In genomic region chr2:4717081-4717768, GRCm38 (mm10) we compare ENCODE assay signal across 8 mouse cellular contexts. TPM values are rescaled to one million over a fixed set of nuclear protein-coding genes. Genes with fewer than 3 reads are reported as not detected.
DNase-seq lines count a peak whose midpoint lies in the region; ATAC-seq lines count a peak whose summit lies in the region.

No protein-coding gene starts in this region.

- no peak overlapping the region for H3K27ac ChIP-seq in embryonic facial prominence, embryonic 14.5 days (replicated peaks; ENCODE audit: low read depth, low read length)
- H3K27ac ChIP-seq in heart, embryonic 16.5 days (ENCODE audit: low read length): no peak overlapping the region
- H3K27ac ChIP-seq in midbrain, embryonic 12.5 days (replicated peaks): peak overlapping the region; percentile 58; the same call in 1 of the 2 replicates

- H3K27me3 ChIP-seq in embryonic facial prominence, embryonic 14.5 days (replicated peaks; ENCODE audit: control insufficient read depth, insufficient read depth, low read length): peaks cover 40% of the 10 kb centered on the region
- peaks cover 14% of the 10 kb centered on the region for H3K27me3 ChIP-seq in heart, embryonic 16.5 days (ENCODE audit: control insufficient read depth, insufficient read depth, low read length)
- H3K27me3 ChIP-seq in midbrain, embryonic 12.5 days: peaks cover 12% of the 10 kb centered on the region

- H3K4me2 ChIP-seq in embryonic facial prominence, embryonic 14.5 days (ENCODE audit: low read depth, low read length): peak overlapping the region; percentile 93
- peak overlapping the region; percentile 71 for H3K4me2 ChIP-seq in heart, embryonic 16.5 days (ENCODE audit: low read depth, low read length)
- H3K4me2 ChIP-seq in midbrain, embryonic 12.5 days (replicated peaks): peak overlapping the region; percentile 76

- H3K36me3 ChIP-seq in embryonic facial prominence, embryonic 14.5 days (ENCODE audit: control insufficient read depth, insufficient read depth, low read length): no peaks in the 10 kb centered on the region
- H3K36me3 ChIP-seq in heart, embryonic 16.5 days (ENCODE audit: control insufficient read depth, insufficient read depth): no peaks in the 10 kb centered on the region
- no peaks in the 10 kb centered on the region for H3K36me3 ChIP-seq in midbrain, embryonic 12.5 days

- H3K9me3 ChIP-seq in embryonic facial prominence, embryonic 14.5 days (ENCODE audit: control insufficient read depth, low read length): no peaks in the 10 kb centered on the region
- H3K9me3 ChIP-seq in heart, embryonic 16.5 days (replicated peaks; ENCODE audit: control insufficient read depth, low read length): no peaks in the 10 kb centered on the region
- H3K9me3 ChIP-seq in midbrain, embryonic 12.5 days: no peaks in the 10 kb centered on the region

- peak; percentile 36; the same call in 1 of the 2 replicates for ATAC-seq in cerebellum, adult (ENCODE audit: insufficient number of reproducible peaks, low FRiP score, low TSS enrichment)
- peak; percentile 74 for ATAC-seq in embryonic facial prominence, embryonic 14.5 days (ENCODE audit: low read depth)
- peak; percentile 78 for ATAC-seq in heart, embryonic 16.5 days (replicated peaks; ENCODE audit: extremely low read depth, insufficient read depth, low FRiP score)
- ATAC-seq in midbrain, embryonic 12.5 days (ENCODE audit: low FRiP score, low read depth): peak; percentile 82

- peaks cover 3% of the 10 kb centered on the region; the same call in 1 of the 2 replicates for H3K4me1 ChIP-seq in embryonic facial prominence, embryonic 14.5 days (ENCODE audit: control insufficient read depth, insufficient read depth, low read length)
- peaks cover 3% of the 10 kb centered on the region for H3K4me1 ChIP-seq in heart, embryonic 16.5 days (ENCODE audit: control insufficient read depth, insufficient read depth, low read length)
- H3K4me1 ChIP-seq in midbrain, embryonic 12.5 days: peaks cover 6% of the 10 kb centered on the region; the same call in 1 of the 2 replicates

- no peak for DNase-seq in cerebellum, adult 8-10 months
- peak; percentile 63 for DNase-seq in adrenal gland, adult 8-10 months
- peak; percentile 23 for DNase-seq in embryonic facial prominence, embryonic 14.5 days (ENCODE audit: low spot score)
- peak; percentile 48 to 80 for DNase-seq in kidney, postnatal 36 days
- DNase-seq in urinary bladder, postnatal 25 days (ENCODE audit: low spot score): peak; percentile 31

- peak overlapping the region; percentile 74 for H3K4me3 ChIP-seq in embryonic facial prominence, embryonic 14.5 days (ENCODE audit: low read depth, low read length)
- peak overlapping the region; percentile 73 for H3K4me3 ChIP-seq in heart, embryonic 16.5 days (ENCODE audit: low read length)
- H3K4me3 ChIP-seq in midbrain, embryonic 12.5 days: peak overlapping the region; percentile 84

- H3K9ac ChIP-seq in embryonic facial prominence, embryonic 14.5 days (ENCODE audit: low read depth, low read length): peak overlapping the region; percentile 73
- peak overlapping the region; percentile 80 for H3K9ac ChIP-seq in heart, embryonic 16.5 days (ENCODE audit: low read length)
- H3K9ac ChIP-seq in midbrain, embryonic 12.5 days (replicated peaks): peak overlapping the region; percentile 80

- WGBS in embryonic facial prominence, embryonic 14.5 days: 5% methylated on average over 22 of the region's 49 CpGs
- WGBS in heart, embryonic 16.5 days: 3% methylated on average over 39 of the region's 49 CpGs
- WGBS in midbrain, embryonic 12.5 days: 3% methylated on average over 34 of the region's 49 CpGs

RNA-seq across cellular contexts. Expression of gene Bend7, which starts 0.4 kb away (rescaled TPM):
- total RNA-seq in adrenal gland, adult 8-10 months (2022): 10 to 100 TPM; 16.0 to 25.8 (median 20.3) TPM
- polyA plus RNA-seq in embryonic facial prominence, embryonic 14.5 days (2014; fragmentation: Nextera tagmentation; extraction: Ambion mirVana): 1.9 and 2.0 TPM in 2 replicates
- polyA plus RNA-seq in heart, embryonic 16.5 days (2015; fragmentation: Nextera tagmentation; extraction: Ambion mirVana): 2.3 and 2.7 TPM in 2 replicates
- 7.0 and 7.2 TPM in 2 replicates for polyA plus RNA-seq in midbrain, embryonic 12.5 days (2016; fragmentation: Nextera tagmentation; extraction: Ambion mirVana)
